Mouse (Mus musculus) right cerebral cortex, postnatal 36 days (tissue): Measurements from ENCODE around the gene Mtnr1a.
A peak's percentile ranks its signal among the peaks of the same experiment; 100 is the strongest.

Experiments
- DNase-seq, 2 experiments: peaks; one replicate each; pipeline ENCODE4 v3.0.0; 2022; ENCODE audit warnings: low spot score in 2 of 2, mixed read lengths in 1 of 2

Gene Mtnr1a

DNA sequence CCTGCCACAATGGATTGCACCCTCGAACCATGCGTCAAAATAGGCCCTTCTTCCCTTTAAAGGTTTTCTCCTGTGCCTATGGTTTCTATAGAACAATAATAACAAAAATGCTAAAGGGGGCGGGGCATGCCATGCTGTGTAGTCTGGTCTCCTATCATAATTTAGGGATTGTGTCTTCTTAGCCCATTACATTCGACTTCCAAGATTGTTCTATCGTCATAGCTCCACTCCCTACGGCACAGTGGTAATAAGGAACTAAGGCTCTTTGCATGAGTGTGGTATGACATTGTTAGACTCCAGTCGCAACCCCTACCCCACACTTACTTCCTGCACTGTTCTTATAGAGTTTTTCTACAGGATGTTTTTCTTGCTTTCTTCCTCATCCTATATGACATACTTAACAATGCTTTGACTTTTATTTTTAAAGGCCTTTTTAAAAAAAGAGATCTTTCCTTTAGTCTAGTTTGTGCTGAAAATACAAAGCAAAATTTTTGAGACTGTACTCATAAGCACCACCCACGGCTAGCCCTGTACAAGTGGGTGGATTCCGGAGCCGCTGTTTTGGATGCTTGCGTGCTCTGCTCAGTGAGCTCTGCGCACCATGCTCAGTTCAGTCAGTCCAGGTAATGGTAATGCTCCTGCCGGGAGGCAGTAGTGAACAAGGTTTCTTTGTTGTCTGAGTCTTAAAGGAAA is 40.6 kb downstream of the Mtnr1a start:
- DNase-seq, result peak; percentile 53 to 71

GRCm38 (mm10) chr8:45110064-45110812 is 41.3 kb downstream of the Mtnr1a start:
- DNase-seq, result no peak

- DNase-seq, result no peak
Measured at GRCm38 (mm10) chr8:45110813-45111104, 41.8 kb downstream of the Mtnr1a start.

- no peak for DNase-seq
Measured at GRCm38 (mm10) chr8:45111820-45112219, 42.9 kb downstream of the Mtnr1a start.

GRCm38 (mm10) chr8:45117588-45117987 is 48.7 kb downstream of the Mtnr1a start:
- DNase-seq, result peak in 1 of 2 experiments; percentile 23

- DNase-seq, result no peak
Measured at GRCm38 (mm10) chr8:45125680-45126079, 56.7 kb downstream of the Mtnr1a start.
